Mouse (Mus musculus): Measurements from ENCODE around the gene Nek2. TPM values are rescaled to one million over a fixed set of nuclear protein-coding genes. Genes with fewer than 3 reads are reported as not detected.

The Nek2 gene
- polyA plus RNA-seq, 1 experiment from 2014 or later = 37.9 TPM

DNA sequence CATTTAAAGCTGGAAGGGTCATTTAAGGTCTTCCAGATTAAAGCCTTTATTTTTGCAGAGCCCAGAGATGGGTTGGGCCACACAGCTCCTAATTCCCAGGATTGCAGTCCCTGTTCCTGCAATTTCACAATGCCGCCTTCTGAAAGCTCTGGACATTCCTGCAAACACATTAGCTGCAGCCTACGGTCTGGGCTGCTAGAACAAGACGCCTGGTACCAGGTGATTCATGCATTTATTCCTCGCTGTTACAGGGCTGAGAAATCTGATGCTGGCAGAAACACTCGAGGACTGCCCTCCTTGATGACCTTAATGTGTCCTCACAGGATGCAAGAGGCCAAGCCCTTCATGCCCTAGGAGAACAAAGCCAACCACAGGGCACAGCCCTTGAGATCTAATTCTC lies 6.3 kb upstream of the Nek2 start:
- ATAC-seq (ENCODE audit: insufficient number of reproducible peaks, low FRiP score) = no peak
- no peaks in the 10 kb centered on the region for H3K27me3 ChIP-seq (replicated peaks)
- H3K4me2 ChIP-seq = no peak overlapping the region
- no peak overlapping the region for H3K9ac ChIP-seq
- H3K36me3 ChIP-seq = no peaks in the 10 kb centered on the region
- no peak overlapping the region for H3K4me3 ChIP-seq
- no peaks in the 10 kb centered on the region for H3K4me1 ChIP-seq (replicated peaks)
- WGBS = 59% methylated on average over 5 of the region's 5 CpGs
- H3K9me3 ChIP-seq (replicated peaks) = no peaks in the 10 kb centered on the region
- H3K27ac ChIP-seq (ENCODE audit: poor library complexity, severe bottlenecking) = no peak overlapping the region

DNA sequence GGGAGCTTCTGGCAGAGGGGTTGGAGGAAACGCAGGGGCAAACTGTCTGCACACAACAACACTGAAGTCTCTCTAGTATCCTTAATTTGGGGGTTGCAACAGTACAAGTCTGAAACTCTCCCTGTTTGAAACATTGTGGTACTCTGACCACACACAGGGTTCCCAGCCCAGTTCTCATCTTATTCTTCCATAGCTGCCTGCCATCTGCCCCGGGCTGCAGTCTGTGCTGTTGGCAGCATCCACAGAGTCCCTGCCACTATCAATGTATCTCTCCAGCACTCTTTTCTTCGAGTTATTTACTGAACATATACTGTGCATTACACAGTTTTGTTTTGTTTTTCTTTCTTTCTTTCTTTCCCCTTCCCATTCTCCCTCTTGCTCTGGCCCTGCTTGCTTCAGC lies 4.6 kb upstream of the Nek2 start:
- no peak overlapping the region for H3K4me2 ChIP-seq
- no peak for ATAC-seq (ENCODE audit: insufficient number of reproducible peaks, low FRiP score)
- no peaks in the 10 kb centered on the region for H3K36me3 ChIP-seq
- no peaks in the 10 kb centered on the region for H3K27me3 ChIP-seq (replicated peaks)
- 79% methylated on average over 3 of the region's 3 CpGs for WGBS
- H3K27ac ChIP-seq (ENCODE audit: poor library complexity, severe bottlenecking) = no peak overlapping the region
- no peaks in the 10 kb centered on the region for H3K9me3 ChIP-seq (replicated peaks)
- peaks cover 4% of the 10 kb centered on the region for H3K4me1 ChIP-seq (replicated peaks)
- no peak overlapping the region for H3K9ac ChIP-seq
- H3K4me3 ChIP-seq = no peak overlapping the region

DNA sequence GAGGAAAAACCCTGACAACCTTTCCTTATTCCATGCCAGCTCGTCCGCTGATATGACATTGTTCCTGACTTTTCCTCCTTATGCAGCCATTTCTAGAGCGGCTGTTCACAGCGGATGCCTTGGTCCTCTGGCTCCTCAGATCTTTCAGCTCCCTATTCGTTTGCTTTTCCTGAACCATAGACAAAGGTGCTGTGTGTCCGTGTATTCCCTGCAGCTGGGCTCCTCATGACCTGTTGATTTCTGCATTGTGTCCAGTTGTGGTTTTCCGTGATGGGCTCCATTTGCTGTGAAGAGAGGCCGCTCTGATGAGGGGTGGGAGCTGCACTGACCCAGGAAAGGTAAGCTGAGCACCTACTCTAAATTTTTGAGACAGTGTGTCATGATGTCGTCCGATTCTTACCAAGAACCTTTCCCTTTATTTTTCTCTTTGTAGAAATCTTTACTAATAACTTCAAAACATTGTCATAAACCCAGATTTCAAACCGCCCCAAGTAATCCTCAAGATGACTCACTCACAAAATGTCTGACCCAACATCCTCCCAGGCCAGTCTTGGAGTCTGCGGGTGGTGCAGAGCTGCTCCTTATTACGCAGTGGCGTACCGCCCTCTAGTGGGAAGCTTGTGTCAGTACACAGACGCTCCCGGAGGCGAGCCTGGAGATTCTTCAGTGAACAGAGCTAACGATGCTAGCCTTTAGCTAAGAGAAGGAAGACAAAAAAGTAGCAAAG lies 3.7 kb upstream of the Nek2 start:
- Histone ChIP-seq H3K9ac (no peak overlapping the region), H3K4me1 (replicated peaks) (peaks cover 11% of the 10 kb centered on the region), H3K27ac (ENCODE audit: poor library complexity, severe bottlenecking) (no peak overlapping the region), H3K9me3 (replicated peaks) (no peaks in the 10 kb centered on the region), H3K36me3 (no peaks in the 10 kb centered on the region), H3K4me3 (no peak overlapping the region), H3K27me3 (replicated peaks) (no peaks in the 10 kb centered on the region), H3K4me2 (no peak overlapping the region)
- 37% methylated on average over 19 of the region's 19 CpGs for WGBS
- ATAC-seq (ENCODE audit: insufficient number of reproducible peaks, low FRiP score) = peak; percentile 50

DNA sequence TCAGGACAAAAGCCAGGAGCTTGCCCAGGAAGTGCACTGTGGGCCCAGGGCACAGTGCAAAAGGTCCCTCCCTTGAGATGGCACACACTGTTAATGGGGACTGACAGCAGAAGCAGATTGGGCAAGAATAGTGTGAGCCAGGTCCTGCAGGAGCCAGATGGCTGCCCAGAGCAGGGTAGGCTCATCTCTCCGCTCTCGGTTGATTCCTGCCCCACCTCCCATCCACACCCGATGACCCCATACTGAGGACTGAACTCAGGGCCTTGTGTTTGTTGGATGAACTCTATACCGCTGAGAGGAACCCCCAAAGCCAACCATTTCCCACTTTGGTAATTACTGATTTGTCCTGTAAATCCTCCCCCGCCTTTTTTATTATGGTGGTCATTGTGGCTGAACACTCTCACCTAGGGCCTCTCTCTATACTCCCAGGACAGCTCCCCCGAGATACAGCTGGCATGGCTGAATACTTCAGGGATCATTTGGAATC lies 3.1 kb upstream of the Nek2 start:
- no peaks in the 10 kb centered on the region for H3K9me3 ChIP-seq (replicated peaks)
- H3K9ac ChIP-seq = no peak overlapping the region
- no peaks in the 10 kb centered on the region for H3K27me3 ChIP-seq (replicated peaks)
- 35% methylated on average over 6 of the region's 6 CpGs for WGBS
- no peak overlapping the region for H3K4me2 ChIP-seq
- no peak overlapping the region for H3K27ac ChIP-seq (ENCODE audit: poor library complexity, severe bottlenecking)
- peaks cover 6% of the 10 kb centered on the region for H3K36me3 ChIP-seq
- H3K4me3 ChIP-seq = no peak overlapping the region
- peaks cover 11% of the 10 kb centered on the region for H3K4me1 ChIP-seq (replicated peaks)
- no peak for ATAC-seq (ENCODE audit: insufficient number of reproducible peaks, low FRiP score)

DNA sequence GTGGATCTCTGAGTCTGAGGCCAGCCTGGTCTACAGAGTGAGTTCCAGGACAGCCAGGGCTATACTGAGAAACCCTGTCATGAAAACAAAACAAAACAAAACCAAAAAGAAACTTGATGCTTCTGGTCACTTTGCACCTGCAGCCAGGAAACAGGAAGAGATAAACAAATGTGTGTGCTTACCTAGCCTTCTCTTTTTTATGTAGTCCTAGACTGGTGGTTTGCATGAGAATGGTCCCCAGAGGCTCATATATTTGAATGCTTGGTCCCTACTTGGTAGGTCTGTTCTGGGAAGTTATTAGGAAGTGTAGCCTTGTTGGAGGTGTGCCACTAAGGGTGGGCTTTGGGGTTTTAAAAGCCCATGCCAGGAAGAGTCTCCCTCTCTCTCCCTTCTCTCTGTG lies 2.2 kb upstream of the Nek2 start:
- no peak overlapping the region for H3K4me3 ChIP-seq
- no peaks in the 10 kb centered on the region for H3K27me3 ChIP-seq (replicated peaks)
- H3K9ac ChIP-seq = no peak overlapping the region
- peaks cover 14% of the 10 kb centered on the region for H3K36me3 ChIP-seq
- no peak overlapping the region for H3K4me2 ChIP-seq
- H3K27ac ChIP-seq (ENCODE audit: poor library complexity, severe bottlenecking) = no peak overlapping the region
- H3K4me1 ChIP-seq (replicated peaks) = peaks cover 11% of the 10 kb centered on the region
- H3K9me3 ChIP-seq (replicated peaks) = no peaks in the 10 kb centered on the region
- ATAC-seq (ENCODE audit: insufficient number of reproducible peaks, low FRiP score) = no peak

DNA sequence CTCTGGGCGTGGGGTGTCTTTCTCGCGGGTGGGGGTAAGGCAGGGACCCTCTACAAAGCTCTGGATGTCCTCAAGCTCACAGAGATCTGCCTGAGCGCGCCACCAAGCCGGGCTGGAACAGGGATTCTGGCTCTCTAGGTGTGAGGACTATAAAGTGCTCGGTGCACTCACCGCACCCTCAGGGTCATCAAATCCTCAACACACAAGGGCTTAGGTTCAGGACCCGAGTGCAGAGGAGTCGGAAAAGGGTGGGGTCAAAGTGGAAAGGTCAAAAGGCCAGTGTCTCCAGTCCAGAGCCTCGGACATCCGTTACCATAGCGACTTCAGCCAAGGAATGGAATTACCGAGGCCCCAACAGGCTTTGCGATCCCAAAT lies 306 bp upstream of the Nek2 start:
- 6% methylated on average over 15 of the region's 15 CpGs for WGBS
- H3K27ac ChIP-seq (ENCODE audit: poor library complexity, severe bottlenecking) = no peak overlapping the region
- H3K4me3 ChIP-seq = peak overlapping the region; percentile 86
- H3K36me3 ChIP-seq = peaks cover 32% of the 10 kb centered on the region
- H3K9me3 ChIP-seq (replicated peaks) = no peaks in the 10 kb centered on the region
- H3K4me1 ChIP-seq (replicated peaks) = peaks cover 11% of the 10 kb centered on the region
- H3K4me2 ChIP-seq = peak overlapping the region; percentile 87
- ATAC-seq (ENCODE audit: insufficient number of reproducible peaks, low FRiP score) = peak; percentile 10
- H3K9ac ChIP-seq = peak overlapping the region; percentile 63
- no peaks in the 10 kb centered on the region for H3K27me3 ChIP-seq (replicated peaks)

DNA sequence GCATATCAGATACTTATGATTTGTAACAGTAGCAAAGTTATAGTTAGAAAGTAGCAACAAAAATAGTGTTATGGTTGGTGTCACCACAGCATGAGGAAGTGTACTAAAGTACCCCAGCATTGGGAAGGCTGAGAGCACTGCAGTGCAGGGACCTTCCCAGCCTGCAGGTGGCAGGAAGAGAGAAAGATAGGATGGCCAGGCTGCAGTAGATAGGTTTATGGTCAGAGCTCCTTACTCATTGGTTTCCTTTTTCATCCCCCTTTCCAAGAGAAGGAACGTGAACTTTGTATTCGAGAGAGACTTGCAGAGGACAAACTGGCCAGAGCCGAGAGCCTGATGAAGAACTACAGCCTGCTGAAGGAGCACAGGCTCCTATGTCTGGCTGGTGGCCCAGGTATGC lies 7.9 kb downstream of the Nek2 start:
- Histone ChIP-seq H3K4me3 (no peak overlapping the region), H3K4me1 (replicated peaks) (no peaks in the 10 kb centered on the region), H3K9me3 (replicated peaks) (no peaks in the 10 kb centered on the region), H3K36me3 (peaks cover 85% of the 10 kb centered on the region), H3K27me3 (replicated peaks) (no peaks in the 10 kb centered on the region), H3K9ac (no peak overlapping the region), H3K4me2 (no peak overlapping the region), H3K27ac (ENCODE audit: poor library complexity, severe bottlenecking) (no peak overlapping the region)
- WGBS = 81% methylated on average over 3 of the region's 3 CpGs
- no peak for ATAC-seq (ENCODE audit: insufficient number of reproducible peaks, low FRiP score)

DNA sequence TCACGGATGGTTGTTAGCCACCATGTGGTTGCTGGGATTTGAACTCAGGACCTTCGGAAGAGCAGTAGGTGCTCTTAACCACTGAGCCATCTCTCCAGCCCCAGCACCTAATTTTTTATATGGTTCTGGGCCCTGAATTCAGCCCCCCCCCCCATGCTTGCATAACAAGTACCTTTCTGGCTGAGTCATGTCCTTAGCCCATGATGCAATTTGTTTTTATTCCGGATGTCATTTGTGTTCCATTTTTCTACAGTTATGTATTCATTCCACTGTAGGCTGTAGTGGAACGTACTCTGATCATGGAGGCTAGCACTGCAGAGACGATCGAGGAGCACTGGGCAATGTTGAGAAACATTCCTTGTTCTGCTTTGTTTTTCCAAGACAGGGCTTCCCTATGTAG lies 12.2 kb downstream of the Nek2 start:
- H3K36me3 ChIP-seq = peaks cover 46% of the 10 kb centered on the region
- no peaks in the 10 kb centered on the region for H3K9me3 ChIP-seq (replicated peaks)
- H3K4me3 ChIP-seq = no peak overlapping the region
- 93% methylated on average over 6 of the region's 6 CpGs for WGBS
- no peaks in the 10 kb centered on the region; the same call in 1 of the 2 replicates for H3K27me3 ChIP-seq (replicated peaks)
- no peak overlapping the region for H3K4me2 ChIP-seq
- H3K27ac ChIP-seq (ENCODE audit: poor library complexity, severe bottlenecking) = no peak overlapping the region
- ATAC-seq (ENCODE audit: insufficient number of reproducible peaks, low FRiP score) = no peak
- no peak overlapping the region for H3K9ac ChIP-seq
- no peaks in the 10 kb centered on the region; the same call in 1 of the 2 replicates for H3K4me1 ChIP-seq (replicated peaks)

DNA sequence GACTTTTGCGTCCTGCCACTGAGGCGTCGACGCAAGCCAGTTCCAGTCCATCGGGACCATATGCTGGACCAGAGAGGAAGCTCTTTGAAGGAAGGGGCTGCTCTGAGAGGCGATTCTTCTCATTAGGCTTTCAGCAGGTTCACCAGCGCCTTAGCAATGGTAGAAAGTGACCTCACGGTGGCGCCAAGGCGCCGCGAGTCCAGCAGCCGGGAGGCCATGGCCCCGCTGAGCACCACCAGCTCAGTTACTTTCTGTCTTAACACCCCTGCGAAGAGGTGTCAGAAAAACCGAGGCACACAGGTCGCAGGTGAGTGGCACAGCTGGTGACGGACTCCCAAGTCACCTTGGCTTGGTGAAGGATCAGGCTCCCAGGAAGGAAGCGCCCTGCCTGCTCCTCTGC lies 13.6 kb downstream of the Nek2 start:
- H3K4me2 ChIP-seq = peak overlapping the region; percentile 47

DNA sequence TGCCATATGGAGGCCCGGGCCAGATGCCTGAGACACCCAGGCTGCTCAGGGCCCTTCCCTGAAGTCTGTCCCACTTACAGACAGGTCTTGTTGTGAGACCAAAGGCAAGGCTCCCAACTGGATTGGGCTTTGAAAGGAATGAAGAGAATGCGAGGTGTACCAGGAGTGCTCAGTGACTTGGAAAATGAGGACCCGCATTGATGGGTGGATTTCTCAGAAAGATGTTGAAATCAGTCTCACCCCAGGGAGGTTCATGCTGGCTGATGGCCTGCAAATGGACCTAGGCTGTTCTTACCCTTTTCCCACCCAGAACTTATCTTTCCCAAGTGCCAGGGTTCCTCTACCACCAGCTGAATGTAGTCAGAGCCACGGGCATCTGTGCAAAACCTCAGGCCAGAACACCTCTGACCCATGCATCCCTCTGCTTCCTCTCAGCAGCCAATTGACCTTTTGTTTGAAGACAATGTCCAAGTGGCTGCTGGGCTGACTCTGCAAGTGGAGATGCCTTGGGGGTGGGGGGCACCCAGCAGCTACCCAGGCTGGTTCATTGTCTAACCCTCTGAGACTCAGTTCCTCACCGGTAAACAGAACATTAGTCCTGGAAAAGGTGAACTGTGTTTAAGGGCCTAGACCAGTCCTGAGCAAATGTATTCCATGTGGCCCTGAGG lies 15.2 kb downstream of the Nek2 start:
- no peak overlapping the region for H3K27ac ChIP-seq (ENCODE audit: poor library complexity, severe bottlenecking)
- H3K9ac ChIP-seq = no peak overlapping the region
- H3K4me1 ChIP-seq (replicated peaks) = peaks cover 20% of the 10 kb centered on the region
- peaks cover 18% of the 10 kb centered on the region for H3K36me3 ChIP-seq
- 75% methylated on average over 5 of the region's 5 CpGs for WGBS
- H3K27me3 ChIP-seq (replicated peaks) = no peaks in the 10 kb centered on the region; the same call in 1 of the 2 replicates
- no peak for ATAC-seq (ENCODE audit: insufficient number of reproducible peaks, low FRiP score)
- no peak overlapping the region for H3K4me3 ChIP-seq
- H3K4me2 ChIP-seq = no peak overlapping the region
- H3K9me3 ChIP-seq (replicated peaks) = no peaks in the 10 kb centered on the region

More for the DNA sequence above, 13.6 kb downstream of the Nek2 start:
- Histone ChIP-seq H3K9ac (no peak overlapping the region), H3K36me3 (peaks cover 34% of the 10 kb centered on the region), H3K9me3 (replicated peaks) (no peaks in the 10 kb centered on the region), H3K4me3 (no peak overlapping the region), H3K4me1 (replicated peaks) (peaks cover 12% of the 10 kb centered on the region), H3K27ac (ENCODE audit: poor library complexity, severe bottlenecking) (no peak overlapping the region), H3K27me3 (replicated peaks) (no peaks in the 10 kb centered on the region; the same call in 1 of the 2 replicates)
- 7% methylated on average over 19 of the region's 19 CpGs for WGBS
- ATAC-seq (ENCODE audit: insufficient number of reproducible peaks, low FRiP score) = peak; percentile 70

DNA sequence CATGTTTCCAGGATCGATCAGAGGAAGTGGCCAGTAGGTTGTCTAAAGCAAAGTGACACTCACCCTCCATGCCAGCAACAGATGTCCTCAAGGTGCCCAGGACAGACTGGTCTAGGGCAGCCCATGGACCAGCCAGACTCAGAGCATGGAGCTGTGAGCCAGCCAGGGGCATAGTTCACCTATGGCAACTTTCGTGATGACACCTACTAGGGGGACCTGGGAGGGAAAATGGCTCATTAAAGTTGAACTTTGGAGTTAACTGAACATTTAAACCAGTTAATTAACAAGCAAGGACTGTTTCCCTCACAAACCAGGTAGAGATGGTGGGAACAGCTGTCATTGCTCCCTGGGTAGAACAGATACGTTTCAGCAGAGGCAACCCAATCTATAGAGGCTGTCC lies 16.4 kb downstream of the Nek2 start:
- no peak for ATAC-seq (ENCODE audit: insufficient number of reproducible peaks, low FRiP score)
- H3K4me3 ChIP-seq = no peak overlapping the region
- WGBS = 84% methylated on average over 3 of the region's 3 CpGs
- peaks cover 20% of the 10 kb centered on the region for H3K4me1 ChIP-seq (replicated peaks)
- no peaks in the 10 kb centered on the region for H3K9me3 ChIP-seq (replicated peaks)
- peaks cover 10% of the 10 kb centered on the region for H3K36me3 ChIP-seq
- no peak overlapping the region for H3K4me2 ChIP-seq
- no peak overlapping the region for H3K27ac ChIP-seq (ENCODE audit: poor library complexity, severe bottlenecking)
- H3K9ac ChIP-seq = no peak overlapping the region
- H3K27me3 ChIP-seq (replicated peaks) = no peaks in the 10 kb centered on the region; the same call in 1 of the 2 replicates

All from heart, embryonic 12.5 days (tissue).